Mouse (Mus musculus): ENCODE measurements at regions not wholly inside any gene's neighbourhood (a gene's known extent, or its start where the extent isn't known, plus 50 kb on each side); places are given as distances from the start of the nearest gene placed in this dataset.

DNA sequence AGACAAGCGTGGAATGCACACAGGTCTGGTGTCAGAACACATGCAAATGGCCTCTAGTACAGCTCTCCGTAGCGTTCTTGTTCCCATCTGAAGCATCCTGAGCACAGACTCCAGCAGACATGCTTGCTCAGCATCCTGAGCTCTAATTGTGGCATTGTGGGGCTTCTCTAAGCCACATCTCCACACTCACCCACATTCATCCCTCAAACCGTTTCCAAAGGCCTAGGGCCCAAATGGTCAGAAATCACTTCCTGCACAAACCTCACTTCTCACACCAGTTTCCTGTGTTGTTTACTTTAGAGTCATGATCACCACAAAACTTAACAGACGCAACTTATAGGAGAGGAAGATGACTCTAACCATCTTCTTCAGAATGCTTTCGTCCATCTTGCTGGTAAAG lies 358.1 kb downstream of the Setd4 start:
- no peak for TF ChIP-seq POLR2A (IDR thresholded peaks at IDR 0.05; ENCODE audit: low read depth, low read length)
- no peak for TF ChIP-seq CTCF (IDR thresholded peaks at IDR 0.05; ENCODE audit: borderline replicate concordance, insufficient read depth, low read length)

Measured in embryonic fibroblast, embryonic 13.5 days (primary cell).